Mouse (Mus musculus) heart, postnatal 4 days (tissue): ENCODE measurements around the gene Lsm8. TPM values are rescaled to one million over a fixed set of nuclear protein-coding genes. Genes with fewer than 3 reads are reported as not detected.
"Not testable (repeated sequence)": the region's sequence is repeated elsewhere in the genome, so short reads cannot be mapped to it uniquely, and the experiment has no call there.

ENCODE experiments used
- DNase-seq: peaks from one replicate; pipeline ENCODE4 v3.0.0; 2021
- total RNA-seq, 2 experiments: library from RNA; stranded (reverse); gene quantifications; 2 replicates each; pipeline ENCODE4 v1.2.3; 2021

Lsm8 gene
- total RNA-seq = 10 to 100 TPM; 47.6 to 48.3 TPM

GRCm38 (mm10) chr6:18848051-18848701 lies at the start of gene Lsm8:
TSS of gene Lsm8 (plus strand) at chr6:18848579.
- peak; percentile 98 for DNase-seq

GRCm38 (mm10) chr6:18800869-18801511 lies 47.4 kb upstream of the Lsm8 start:
- no peak for DNase-seq

- DNase-seq = no peak
Measured at GRCm38 (mm10) chr6:18812623-18813022, 35.8 kb upstream of the Lsm8 start.

- DNase-seq = no peak
Measured at GRCm38 (mm10) chr6:18815606-18816005, 32.8 kb upstream of the Lsm8 start.

- peak; percentile 69 for DNase-seq
Measured at GRCm38 (mm10) chr6:18819343-18819742, 29.0 kb upstream of the Lsm8 start.

GRCm38 (mm10) chr6:18820246-18820645 lies 28.1 kb upstream of the Lsm8 start:
- DNase-seq = no peak

- no peak for DNase-seq
Measured at GRCm38 (mm10) chr6:18822812-18823211, 25.6 kb upstream of the Lsm8 start.

GRCm38 (mm10) chr6:18832958-18833357 lies 15.4 kb upstream of the Lsm8 start:
- DNase-seq = no peak

GRCm38 (mm10) chr6:18844529-18844928 lies 3.9 kb upstream of the Lsm8 start:
- not testable (repeated sequence) for DNase-seq

- not testable (repeated sequence) for DNase-seq
Measured at GRCm38 (mm10) chr6:18845571-18845970, 2.8 kb upstream of the Lsm8 start.

- DNase-seq = no peak
Measured at GRCm38 (mm10) chr6:18848702-18849061, 303 bp downstream of the Lsm8 start.

- DNase-seq = no peak
Measured at GRCm38 (mm10) chr6:18855323-18855722, 6.9 kb downstream of the Lsm8 start.

- no peak for DNase-seq
Measured at GRCm38 (mm10) chr6:18856487-18857078, 8.2 kb downstream of the Lsm8 start.

- no peak for DNase-seq
Measured at GRCm38 (mm10) chr6:18866018-18866417, 17.6 kb downstream of the Lsm8 start, which contains the start of gene Ankrd7. TSS of gene Ankrd7 (plus strand) at chr6:18866318.

- no peak for DNase-seq
Measured at GRCm38 (mm10) chr6:18889030-18889429, 40.7 kb downstream of the Lsm8 start.

- no peak for DNase-seq
Measured at GRCm38 (mm10) chr6:18894142-18894541, 45.8 kb downstream of the Lsm8 start.

Other genes starting within 250 kb of the Lsm8 start
- not detected for gene Ankrd7, start 17.7 kb downstream of the Lsm8 start, total RNA-seq